Mouse (Mus musculus) olfactory bulb, adult 2 months (tissue): ENCODE measurements at regions not wholly inside any gene's neighbourhood (a gene's known extent, or its start where the extent isn't known, plus 50 kb on each side); places are given as distances from the start of the nearest gene placed in this dataset.

ENCODE experiments used
- H3K27ac ChIP-seq: fragments of 200-500 bp; 2 replicates; pipeline ENCODE4 v1.5.1; 2012; ENCODE audit warnings: low read depth, low read length; ENCODE audit not compliant: insufficient read depth
- H3K4me1 ChIP-seq: fragments of 200-500 bp; 2 replicates; pipeline ENCODE4 v1.6.1; 2012; ENCODE audit warnings: low read length; ENCODE audit not compliant: control insufficient read depth, insufficient read depth
- H3K4me3 ChIP-seq: fragments of 200-500 bp; 2 replicates; pipeline ENCODE4 v1.5.1; 2012; ENCODE audit warnings: mild to moderate bottlenecking, low read depth, low read length, moderate library complexity; ENCODE audit not compliant: insufficient read depth
- CTCF ChIP-seq: fragments of 200-500 bp; IDR thresholded peaks from 2 replicates; pipeline ENCODE4 v1.5.1; 2012; ENCODE audit warnings: low read depth, mild to moderate bottlenecking, low read length, moderate library complexity; ENCODE audit not compliant: insufficient read depth
- POLR2A ChIP-seq: fragments of 200-500 bp; IDR thresholded peaks from 2 replicates; pipeline ENCODE4 v1.6.1; 2012; ENCODE audit warnings: mild to moderate bottlenecking, low read depth, low read length, moderate library complexity; ENCODE audit not compliant: insufficient read depth
- WGBS: fragments of 180-500 bp; shearing (Covaris S2); methylation state at CpG from one replicate; pipeline ENCODE4 v1.1.7; 2018; 5-methylcytosine and 5-hydroxymethylcytosine counted together

DNA sequence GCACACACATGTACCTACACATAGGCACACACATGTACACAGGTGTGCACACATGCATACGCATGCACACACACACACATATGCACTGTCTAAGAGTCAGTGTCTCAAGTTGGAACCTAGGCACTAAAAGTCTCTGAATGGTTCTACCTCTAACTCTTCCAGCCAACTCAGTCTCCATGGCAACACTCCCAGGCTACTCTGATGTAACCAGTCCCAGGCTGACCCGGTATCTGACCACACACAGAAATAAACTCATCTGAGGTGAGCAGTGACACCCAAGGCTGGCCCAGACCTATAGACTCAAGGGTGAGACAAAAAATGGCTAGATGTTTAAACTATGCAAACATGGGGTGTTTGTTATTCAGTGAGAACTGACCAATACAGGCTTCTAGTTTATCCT lies 262.1 kb downstream of the Setd4 start:
- no peaks in the 10 kb centered on the region for H3K4me1 ChIP-seq
- H3K27ac ChIP-seq: no peak overlapping the region
- H3K4me3 ChIP-seq: no peak overlapping the region
- TF ChIP-seq POLR2A (no peak), CTCF (no peak)
- WGBS: 78% methylated on average over 2 of the region's 2 CpGs

DNA sequence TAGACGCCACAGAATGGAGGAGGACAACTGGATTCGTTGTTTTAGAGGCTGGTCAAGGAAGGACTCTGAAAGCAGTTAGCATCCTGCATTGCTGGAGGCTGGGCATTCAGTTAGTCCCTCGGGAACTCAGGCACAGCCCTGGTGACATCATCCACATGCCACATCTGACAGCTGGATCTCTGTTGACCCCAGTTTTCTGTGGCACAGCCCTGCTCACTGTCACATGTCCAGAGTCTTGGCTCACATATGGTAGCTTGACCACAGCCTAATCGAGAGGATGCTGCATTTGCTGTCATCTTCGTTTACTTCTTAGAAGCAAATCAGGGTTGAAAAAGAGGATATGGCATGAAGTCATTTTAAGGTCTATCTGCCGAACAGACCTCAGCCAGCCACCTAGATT lies 265.1 kb downstream of the Setd4 start:
- H3K4me1 ChIP-seq: no peaks in the 10 kb centered on the region
- H3K4me3 ChIP-seq: no peak overlapping the region
- TF ChIP-seq POLR2A (no peak), CTCF (no peak)
- 90% methylated on average over 6 of the region's 6 CpGs for WGBS
- H3K27ac ChIP-seq: no peak overlapping the region

DNA sequence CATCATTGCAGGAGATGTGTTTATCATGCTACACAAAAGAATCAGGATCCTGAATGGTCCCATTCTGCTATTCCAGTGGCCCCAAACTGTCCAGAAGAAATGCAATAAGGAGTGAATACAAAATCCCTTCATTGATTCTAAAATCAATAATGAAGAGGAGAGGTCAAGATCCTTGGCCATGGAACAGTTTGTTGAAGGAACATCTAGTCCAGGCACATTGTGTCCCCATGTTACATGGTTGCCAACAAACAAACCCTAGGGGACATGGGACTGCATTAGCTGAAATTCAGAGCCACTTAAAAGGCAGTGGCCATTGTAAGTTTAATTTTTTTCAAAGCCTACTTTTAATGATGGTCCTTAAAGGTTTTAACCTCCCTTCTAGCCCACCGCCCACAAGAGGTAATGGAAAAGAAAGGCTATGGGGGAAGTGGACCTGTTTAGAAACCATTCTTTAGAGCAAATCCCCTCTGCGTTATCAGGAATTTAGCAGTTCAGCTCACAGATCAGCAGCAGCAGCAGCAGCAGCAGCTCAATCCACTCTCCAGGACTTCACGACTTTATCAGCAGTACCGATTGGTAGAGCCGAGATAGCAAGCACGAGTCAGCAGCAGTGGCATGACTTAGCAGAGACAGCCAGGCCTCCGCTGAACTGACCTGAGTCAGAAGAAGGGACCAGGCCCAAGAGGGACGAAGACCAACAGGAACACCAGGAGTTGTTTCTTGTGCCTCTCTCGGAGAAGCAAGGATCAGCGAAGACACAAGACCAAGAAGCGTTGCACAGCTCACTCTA lies 268.3 kb downstream of the Setd4 start:
- TF ChIP-seq CTCF (no peak), POLR2A (no peak)
- WGBS: 97% methylated on average over 11 of the region's 11 CpGs
- 0 out of 2 replicates have a peak, but pooled peaks cover 3% of the 10 kb centered on the region for H3K4me1 ChIP-seq
- no peak overlapping the region for H3K4me3 ChIP-seq
- no peak overlapping the region for H3K27ac ChIP-seq

DNA sequence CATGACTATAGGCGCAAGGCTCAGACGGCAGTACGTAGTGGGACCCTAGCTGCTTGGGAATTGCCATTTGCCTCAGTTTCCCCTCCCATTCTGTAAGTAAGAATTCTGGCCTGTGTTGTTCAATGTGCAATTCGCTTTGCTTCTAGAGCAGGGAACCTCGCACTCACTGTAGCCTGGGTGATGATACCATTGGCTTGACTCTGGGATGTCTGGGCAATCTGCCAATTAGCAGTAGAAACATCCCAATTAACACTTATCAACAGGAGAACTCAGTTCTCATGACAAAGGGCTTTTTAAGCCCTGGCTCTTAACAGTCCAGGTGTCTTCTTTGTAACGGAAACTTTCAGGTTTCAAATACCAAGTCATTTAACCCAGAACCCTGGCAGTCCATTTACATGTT lies 270.2 kb downstream of the Setd4 start:
- WGBS: 50% methylated on average over 6 of the region's 6 CpGs
- H3K27ac ChIP-seq: no peak overlapping the region
- H3K4me1 ChIP-seq: peaks cover 8% of the 10 kb centered on the region; the same call in 1 of the 2 replicates
- no peak overlapping the region for H3K4me3 ChIP-seq
- TF ChIP-seq CTCF (no peak), POLR2A (no peak)

DNA sequence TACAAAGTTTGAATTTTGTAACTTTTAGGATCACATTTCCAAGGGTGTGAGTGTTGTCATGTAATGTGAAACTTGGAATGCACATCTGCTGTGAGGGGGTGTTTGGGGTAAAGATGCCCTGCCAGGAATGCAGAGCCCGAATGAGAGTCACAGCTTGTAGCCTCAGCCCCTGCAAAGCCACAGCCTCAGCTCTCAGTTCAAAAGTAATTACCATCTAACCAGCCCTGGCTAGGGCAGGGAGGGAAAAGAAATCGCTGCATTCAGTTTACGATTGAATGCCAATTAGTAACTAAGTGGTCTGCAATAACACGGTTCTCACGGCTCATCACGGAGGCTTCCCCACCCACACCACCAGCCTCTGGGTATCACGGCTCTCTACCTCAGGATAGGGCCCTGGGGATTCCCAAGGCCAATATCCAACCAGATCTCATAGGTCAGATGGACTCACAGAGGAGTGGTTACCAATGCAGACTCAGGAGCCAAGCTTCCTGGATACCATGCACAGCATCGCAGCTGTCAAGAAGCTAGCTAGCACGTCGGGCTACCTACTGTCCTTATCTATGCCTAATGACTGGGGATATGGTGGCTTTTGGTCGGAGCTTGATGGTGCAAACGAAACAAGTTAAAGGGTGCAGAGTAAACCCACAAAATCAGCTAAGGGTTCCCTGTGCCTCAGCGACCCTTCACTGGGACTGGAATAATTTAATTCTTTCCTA lies 275.0 kb downstream of the Setd4 start:
- WGBS: 39% methylated on average over 13 of the region's 13 CpGs
- no peak overlapping the region for H3K4me3 ChIP-seq
- H3K27ac ChIP-seq: no peak overlapping the region
- peaks cover 9% of the 10 kb centered on the region; the same call in 1 of the 2 replicates for H3K4me1 ChIP-seq
- TF ChIP-seq POLR2A (no peak), CTCF (no peak)

DNA sequence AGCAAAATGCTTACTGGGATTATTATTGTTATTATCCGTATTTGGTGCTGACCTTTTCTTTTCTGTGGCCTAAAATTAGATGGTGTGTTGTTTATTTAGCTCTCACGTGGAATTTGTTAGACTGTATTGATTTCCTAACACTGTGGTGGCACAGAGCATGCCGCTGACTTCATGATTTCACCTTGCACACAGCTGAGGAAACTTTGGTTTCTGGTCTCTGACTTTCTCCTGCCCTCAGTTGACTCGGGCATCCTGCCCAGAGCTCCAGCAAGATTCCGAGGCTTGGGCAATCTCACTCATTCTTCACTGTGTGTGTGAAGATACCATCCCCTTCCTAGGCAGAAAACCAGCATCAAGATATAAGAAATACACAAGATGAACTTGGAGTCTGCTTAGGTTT lies 279.0 kb downstream of the Setd4 start:
- H3K4me3 ChIP-seq: no peak overlapping the region
- 67% methylated on average over 5 of the region's 5 CpGs for WGBS
- no peak overlapping the region for H3K27ac ChIP-seq
- peaks cover 6% of the 10 kb centered on the region; the same call in 1 of the 2 replicates for H3K4me1 ChIP-seq
- TF ChIP-seq CTCF: no peak
- no peak for TF ChIP-seq POLR2A

DNA sequence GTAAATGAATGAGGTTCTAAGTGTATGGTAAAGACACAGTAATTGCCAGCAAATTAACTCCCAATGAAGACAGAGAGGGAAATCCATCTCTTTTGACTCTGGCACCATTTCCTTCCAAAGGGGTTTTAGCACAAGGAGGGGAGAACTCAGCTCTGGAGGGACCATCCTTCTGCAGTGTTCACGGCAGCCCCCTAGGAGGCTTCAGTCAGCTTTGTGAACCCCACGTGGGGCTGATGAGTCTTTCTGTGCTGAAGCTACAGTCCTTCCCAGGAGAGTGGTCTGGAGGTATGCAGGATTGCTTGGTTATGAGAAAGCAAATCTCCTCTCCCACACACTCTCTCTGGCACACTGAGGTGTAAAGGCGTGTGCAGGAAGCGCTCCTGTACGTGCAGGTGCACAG lies 280.7 kb downstream of the Setd4 start:
- H3K4me1 ChIP-seq: no peaks in the 10 kb centered on the region
- TF ChIP-seq CTCF: no peak
- TF ChIP-seq POLR2A: no peak
- 83% methylated on average over 5 of the region's 5 CpGs for WGBS
- no peak overlapping the region for H3K4me3 ChIP-seq
- H3K27ac ChIP-seq: no peak overlapping the region

DNA sequence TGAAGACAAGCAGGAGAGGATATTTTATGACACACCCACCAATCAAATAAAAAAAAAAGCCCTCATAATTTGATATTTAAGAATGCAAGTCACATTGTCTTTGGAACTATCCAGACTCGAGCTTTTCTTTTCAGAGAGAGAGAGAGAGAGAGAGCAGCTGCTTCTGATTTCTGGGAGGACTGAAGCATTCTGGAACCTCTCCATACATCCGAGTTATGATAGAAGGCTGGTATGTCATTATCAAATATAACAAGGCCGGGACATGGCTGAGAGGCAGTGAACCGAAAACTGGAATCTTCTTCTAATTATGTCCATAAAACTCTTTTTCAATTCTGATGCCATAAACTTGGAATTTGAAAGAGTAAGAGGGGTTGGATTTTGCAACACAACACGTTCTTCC lies 284.3 kb downstream of the Setd4 start:
- Histone ChIP-seq H3K4me1 (no peaks in the 10 kb centered on the region), H3K27ac (no peak overlapping the region), H3K4me3 (no peak overlapping the region)
- no peak for TF ChIP-seq POLR2A
- TF ChIP-seq CTCF: no peak
- 86% methylated on average over 5 of the region's 5 CpGs for WGBS

DNA sequence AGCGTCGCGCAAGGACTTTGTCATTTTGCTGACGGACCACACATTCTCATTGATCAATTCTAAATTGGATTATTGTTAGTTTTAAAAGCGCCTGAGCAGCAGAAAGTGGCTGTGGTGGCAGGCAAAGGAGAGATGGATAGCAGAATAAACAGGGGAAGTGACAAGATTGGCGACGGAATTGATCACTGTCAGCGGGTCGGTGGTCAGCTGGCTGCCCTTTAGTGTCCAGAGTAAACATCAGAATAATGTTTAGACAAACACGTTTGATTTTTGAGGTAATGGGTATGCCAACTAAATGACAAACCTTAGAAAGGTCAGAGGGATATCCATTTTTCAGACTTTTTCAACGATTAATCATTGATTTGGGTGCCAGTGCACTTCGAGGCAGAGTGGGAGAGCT lies 292.2 kb downstream of the Setd4 start:
- Histone ChIP-seq H3K4me1 (no peaks in the 10 kb centered on the region), H3K4me3 (no peak overlapping the region), H3K27ac (no peak overlapping the region)
- TF ChIP-seq POLR2A (no peak), CTCF (no peak)
- 79% methylated on average over 12 of the region's 12 CpGs for WGBS
